Mouse (Mus musculus) brain, embryonic 14.5 days (tissue): Measurements from ENCODE around the gene Ephb4. TPM values are rescaled to one million over a fixed set of nuclear protein-coding genes. Genes with fewer than 3 reads are reported as not detected.

Experiments
- DNase-seq: peaks from one replicate; pipeline ENCODE4 v3.0.0-alpha.2; 2011; ENCODE audit warnings: low read depth
- CTCF ChIP-seq: fragments of 200-500 bp; IDR thresholded peaks from 2 replicates; pipeline ENCODE4 v1.5.1; 2012; ENCODE audit warnings: inconsistent platforms, mild to moderate bottlenecking, moderate library complexity, borderline replicate concordance; ENCODE audit not compliant: insufficient read depth, insufficient read length; ENCODE audit errors: extremely low read depth
- POLR2A ChIP-seq: fragments of 200-500 bp; IDR thresholded peaks from 2 replicates; pipeline ENCODE4 v1.6.1; 2012; ENCODE audit warnings: mild to moderate bottlenecking, inconsistent platforms, borderline replicate concordance; ENCODE audit not compliant: poor library complexity, insufficient read depth, insufficient read length, severe bottlenecking; ENCODE audit errors: extremely low read depth
- polyA plus RNA-seq: library from polyadenylated mRNA; depleted of rRNA; stranded (reverse); fragments of >200 nt; gene quantifications from 2 replicates; pipeline ENCODE4 v1.2.3, GENCODE M21; 2012; rRNA removed

The Ephb4 gene
- polyA plus RNA-seq, 1 experiment = 18.8 TPM

DNA sequence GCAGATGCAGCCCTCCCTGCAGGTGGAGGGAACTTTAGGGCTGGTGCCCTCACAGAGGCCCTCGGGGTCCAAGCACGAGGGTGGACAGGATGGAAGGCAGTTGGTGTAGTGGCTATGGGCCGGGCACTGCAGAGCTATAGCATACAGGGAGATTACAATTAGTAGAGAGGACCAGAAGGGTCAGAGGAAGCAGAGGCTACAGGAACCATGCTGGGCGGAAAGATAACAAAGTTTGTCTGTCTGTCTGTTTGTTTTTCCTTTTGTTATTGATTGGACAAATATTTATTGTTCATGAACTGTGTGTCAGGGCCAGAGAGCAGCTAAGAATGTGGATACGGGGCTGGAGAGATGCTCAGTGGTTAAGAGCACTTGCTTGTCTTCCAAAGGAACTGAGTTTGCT is 64.3 kb downstream of the Ephb4 start:
- no peak for DNase-seq
- no peak for TF ChIP-seq CTCF
- TF ChIP-seq POLR2A = no peak

DNA sequence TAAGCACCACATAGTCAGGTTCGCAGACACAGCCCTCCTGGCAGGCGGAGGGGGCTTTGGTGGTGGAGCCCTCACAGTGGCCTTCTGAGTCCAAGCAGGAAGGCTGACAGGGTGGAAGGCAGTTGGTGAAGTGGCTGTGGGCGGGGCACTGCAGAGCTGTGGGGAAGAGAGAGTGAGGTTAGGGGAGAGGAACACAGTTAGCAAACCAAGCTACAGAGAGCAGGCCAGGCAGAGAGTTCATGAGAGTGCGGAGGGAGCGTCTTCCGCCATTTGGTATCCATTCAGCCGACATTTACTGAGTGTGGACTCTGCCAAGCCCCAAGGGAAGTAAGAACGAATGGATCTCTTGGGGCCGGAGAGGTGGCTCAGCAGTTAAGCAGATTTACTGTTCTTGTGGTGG is 69.2 kb downstream of the Ephb4 start:
- TF ChIP-seq CTCF (no peak), POLR2A (no peak)
- no peak for DNase-seq

DNA sequence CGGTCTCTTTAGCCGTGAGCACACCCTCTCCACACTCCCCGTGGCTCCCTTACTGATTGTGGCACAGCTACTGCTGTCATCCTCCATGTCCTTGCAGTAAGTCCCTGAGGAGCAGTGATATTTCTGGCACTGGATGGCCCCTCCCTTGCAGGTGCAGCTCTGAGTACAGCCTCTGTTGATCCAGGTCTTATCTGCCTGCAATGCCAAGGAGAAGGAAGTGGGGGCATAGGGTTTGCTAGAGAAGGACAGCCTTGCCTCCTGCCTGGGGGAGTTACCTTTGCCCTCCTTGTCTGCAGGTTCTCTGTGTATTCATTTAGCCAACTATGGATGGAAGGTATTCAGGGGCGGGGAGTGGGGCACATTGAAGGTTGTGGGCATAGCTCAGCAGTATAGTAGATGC is 69.9 kb downstream of the Ephb4 start:
- no peak for TF ChIP-seq CTCF
- no peak for TF ChIP-seq POLR2A

DNA sequence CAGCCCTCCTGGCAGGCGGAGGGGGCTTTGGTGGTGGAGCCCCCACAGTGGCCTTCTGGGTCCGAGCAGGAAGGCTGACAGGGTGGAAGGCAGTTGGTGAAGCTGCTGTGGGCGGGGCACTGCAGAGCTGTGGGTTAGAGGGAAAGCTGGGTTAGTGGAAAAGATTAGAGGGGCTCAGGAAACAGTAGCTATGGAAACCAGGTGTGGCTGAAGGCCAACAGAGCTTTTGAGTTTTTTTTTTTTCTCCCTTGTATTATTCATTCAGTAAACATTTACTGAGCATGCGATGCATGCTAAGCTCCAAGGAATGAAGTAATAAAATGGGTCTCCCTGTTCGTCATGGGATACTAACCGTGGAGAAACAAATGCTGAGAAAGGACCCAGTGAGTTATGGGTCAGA is 75.7 kb downstream of the Ephb4 start:
- no peak for TF ChIP-seq CTCF
- no peak for TF ChIP-seq POLR2A
- DNase-seq = peak; percentile 42

More for the DNA sequence above, 69.9 kb downstream of the Ephb4 start:
- DNase-seq = no peak

Other genes starting within 250 kb of the Ephb4 start
- gene Trim56, start 233.9 kb upstream of the Ephb4 start, polyA plus RNA-seq = 1.2 and 2.2 TPM in 2 replicates
- 0.05 and 0.08 TPM in 2 replicates for gene Muc3, start 200.8 kb upstream of the Ephb4 start, polyA plus RNA-seq
- gene Muc3a, start 137.7 kb upstream of the Ephb4 start, polyA plus RNA-seq = 0.87 and 1.4 TPM in 2 replicates
- 18.8 and 32.5 TPM in 2 replicates for gene Ache, start 62.6 kb upstream of the Ephb4 start, polyA plus RNA-seq
- 10.0 and 11.9 TPM in 2 replicates for gene Ufsp1, start 55.5 kb upstream of the Ephb4 start, polyA plus RNA-seq
- 211 and 216 TPM in 2 replicates for gene Srrt, start 42.4 kb upstream of the Ephb4 start, polyA plus RNA-seq
- gene Trip6, start 35.7 kb upstream of the Ephb4 start, polyA plus RNA-seq = 25.7 and 33.0 TPM in 2 replicates
- 34.0 and 34.8 TPM in 2 replicates for gene Slc12a9, start 16.5 kb upstream of the Ephb4 start, polyA plus RNA-seq
- gene Zan, start 127.0 kb downstream of the Ephb4 start, polyA plus RNA-seq = 0.20 and 0.30 TPM in 2 replicates
- gene Pop7, start 152.4 kb downstream of the Ephb4 start, polyA plus RNA-seq = 64.3 and 83.1 TPM in 2 replicates
- gene Gigyf1, start 168.4 kb downstream of the Ephb4 start, polyA plus RNA-seq = 56.9 and 57.9 TPM in 2 replicates
- not detected in 2 replicates for gene Epo, start 183.1 kb downstream of the Ephb4 start, polyA plus RNA-seq
- 1,055 and 1,401 TPM in 2 replicates for gene Gnb2, start 183.4 kb downstream of the Ephb4 start, polyA plus RNA-seq
- gene Actl6b, start 203.4 kb downstream of the Ephb4 start, polyA plus RNA-seq = 298 and 316 TPM in 2 replicates
- 9.4 and 13.5 TPM in 2 replicates for gene Tfr2, start 219.7 kb downstream of the Ephb4 start, polyA plus RNA-seq